Mouse (Mus musculus) B cell, adult 67 days (primary cell): ENCODE data around the gene Degs2. TPM values are rescaled to one million over a fixed set of nuclear protein-coding genes. Genes with fewer than 3 reads are reported as not detected.

Experiments
- total RNA-seq, 2 experiments: library from RNA; stranded (reverse); gene quantifications; 4 replicates each; pipeline ENCODE4 v1.2.4; 2023

Degs2 gene
- total RNA-seq, result not detected

DNA sequence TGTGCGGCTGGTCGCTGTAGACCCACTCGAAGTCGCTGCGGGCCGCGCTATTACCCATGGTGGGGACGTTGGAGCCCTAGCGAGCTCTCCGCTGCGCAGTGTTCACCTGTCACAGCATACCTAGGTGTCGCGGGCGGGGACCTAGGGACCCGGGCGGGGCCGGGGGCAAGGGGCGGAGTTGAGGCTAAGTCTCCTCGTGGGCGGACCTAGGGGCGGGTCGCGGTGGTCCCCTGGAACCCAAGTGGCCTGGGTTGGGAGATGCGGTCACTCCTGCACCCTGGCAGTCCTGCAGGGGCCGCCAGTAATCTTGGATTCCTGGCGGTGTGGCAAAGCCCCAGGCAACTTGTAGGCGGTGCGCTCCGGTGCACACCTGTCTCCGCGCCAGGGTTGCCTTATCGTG, at the start of gene Degs2:
TSS of gene Degs2 (minus strand) at position 131 of the 400 bp plus-strand sequence.

Other genes with a start within 250 kb of the Degs2 start
- gene Evl, start 147.6 kb downstream of the Degs2 start, total RNA-seq, result 100 to 1,000 TPM; 439 to 466 TPM
- 10 to 100 TPM; 88.0 to 93.7 TPM for gene Yy1, start 90.7 kb upstream of the Degs2 start, total RNA-seq
- 1 to 10 TPM; 5.6 to 6.5 TPM for gene Slc25a29, start 133.6 kb upstream of the Degs2 start, total RNA-seq
- 1 to 10 TPM in 1 of 2 experiments, under 1 TPM in 1; 0.86 to 4.8 TPM for gene Slc25a47, start 133.7 kb upstream of the Degs2 start, total RNA-seq
- 1 to 10 TPM; 7.6 to 9.9 TPM for gene Wdr25, start 191.3 kb upstream of the Degs2 start, total RNA-seq
- gene Wars, start 191.9 kb upstream of the Degs2 start, total RNA-seq, result 10 to 100 TPM; 48.8 to 58.0 TPM